Mouse (Mus musculus): ENCODE results near the gene Tmem258. TPM values are rescaled to one million over a fixed set of nuclear protein-coding genes. Genes with fewer than 3 reads are reported as not detected.
A peak's percentile ranks its signal among the peaks of the same experiment; 100 is the strongest.

Tmem258 gene
- total RNA-seq, 2 experiments from 2014 or later: 166 to 181 TPM

GRCm38 (mm10) chr19:10184096-10184495 is 19.7 kb upstream of the Tmem258 start:
- DNase-seq: peak; percentile 75

GRCm38 (mm10) chr19:10185876-10186275 is 17.9 kb upstream of the Tmem258 start:
- DNase-seq: no peak

- DNase-seq: no peak
Measured at GRCm38 (mm10) chr19:10186569-10186968, 17.2 kb upstream of the Tmem258 start.

- DNase-seq: peak; percentile 75
Measured at GRCm38 (mm10) chr19:10188281-10188811, 15.5 kb upstream of the Tmem258 start.

GRCm38 (mm10) chr19:10189022-10189421 is 14.8 kb upstream of the Tmem258 start:
- DNase-seq: no peak

GRCm38 (mm10) chr19:10189940-10190339 is 13.9 kb upstream of the Tmem258 start:
- no peak for DNase-seq

- DNase-seq: peak; percentile 81
Measured at GRCm38 (mm10) chr19:10190796-10191195, 13.0 kb upstream of the Tmem258 start.

GRCm38 (mm10) chr19:10191326-10191725 is 12.5 kb upstream of the Tmem258 start:
- DNase-seq: no peak

- DNase-seq: no peak
Measured at GRCm38 (mm10) chr19:10194337-10194736, 9.5 kb upstream of the Tmem258 start.

GRCm38 (mm10) chr19:10195252-10195651 is 8.6 kb upstream of the Tmem258 start:
- peak; percentile 70 for DNase-seq

- no peak for DNase-seq
Measured at GRCm38 (mm10) chr19:10197130-10197529, 6.7 kb upstream of the Tmem258 start.

- no peak for DNase-seq
Measured at GRCm38 (mm10) chr19:10198286-10198685, 5.5 kb upstream of the Tmem258 start.

- DNase-seq: peak; percentile 90
Measured at GRCm38 (mm10) chr19:10198723-10199122, 5.1 kb upstream of the Tmem258 start.

GRCm38 (mm10) chr19:10203146-10203847 is 517 bp upstream of the Tmem258 start:
- DNase-seq: no peak

GRCm38 (mm10) chr19:10204616-10205001 is 795 bp downstream of the Tmem258 start:
- DNase-seq: peak; percentile 53

- no peak for DNase-seq
Measured at GRCm38 (mm10) chr19:10205051-10205450, 1.2 kb downstream of the Tmem258 start.

- DNase-seq: no peak
Measured at GRCm38 (mm10) chr19:10208851-10209250, 5.0 kb downstream of the Tmem258 start.

GRCm38 (mm10) chr19:10210885-10211284 is 7.1 kb downstream of the Tmem258 start:
- DNase-seq: no peak

- DNase-seq: no peak
Measured at GRCm38 (mm10) chr19:10213796-10214471, 10.1 kb downstream of the Tmem258 start.

- DNase-seq: no peak
Measured at GRCm38 (mm10) chr19:10216101-10216500, 12.3 kb downstream of the Tmem258 start.

GRCm38 (mm10) chr19:10219108-10219507 is 15.3 kb downstream of the Tmem258 start:
- DNase-seq: peak; percentile 70

- no peak for DNase-seq
Measured at GRCm38 (mm10) chr19:10219593-10219992, 15.8 kb downstream of the Tmem258 start.

GRCm38 (mm10) chr19:10221585-10221984 is 17.8 kb downstream of the Tmem258 start:
- DNase-seq: no peak

GRCm38 (mm10) chr19:10222656-10223055 is 18.8 kb downstream of the Tmem258 start:
- DNase-seq: no peak

All from adrenal gland, postnatal 10 days (tissue).